Mouse (Mus musculus) stomach, embryonic 15.5 days (tissue): ENCODE measurements around the gene Arhgef10l. TPM values are rescaled to one million over a fixed set of nuclear protein-coding genes. Genes with fewer than 3 reads are reported as not detected.

Experiments used
- ATAC-seq: fragments of 200-750 bp; cut with Nextera tagmentation; 2 replicates; pipeline ENCODE4 v1.8.0; 2017; ENCODE audit warnings: low read depth, moderate number of reproducible peaks, moderate TSS enrichment; ENCODE audit not compliant: insufficient read depth, low FRiP score
- H3K27ac ChIP-seq: fragments of 300-500 bp; sonication (generic); 2 replicates; pipeline ENCODE4 v1.5.1; 2015; ENCODE audit warnings: mild to moderate bottlenecking, inconsistent platforms
- H3K27me3 ChIP-seq: fragments of 300-500 bp; sonication (generic); replicated peaks from 2 replicates; pipeline ENCODE4 v1.6.1; 2015; ENCODE audit warnings: inconsistent platforms
- H3K36me3 ChIP-seq: fragments of 300-500 bp; sonication (generic); 2 replicates; pipeline ENCODE4 v1.6.1; 2015; ENCODE audit warnings: inconsistent platforms
- H3K4me1 ChIP-seq: fragments of 300-500 bp; sonication (generic); 2 replicates; pipeline ENCODE4 v1.6.1; 2015; ENCODE audit warnings: inconsistent platforms
- H3K4me2 ChIP-seq: fragments of 300-500 bp; sonication (generic); 2 replicates; pipeline ENCODE4 v1.6.1; 2015; ENCODE audit warnings: mild to moderate bottlenecking, inconsistent platforms
- H3K4me3 ChIP-seq: fragments of 300-500 bp; sonication (generic); replicated peaks from 2 replicates; pipeline ENCODE4 v1.5.1; 2015; ENCODE audit warnings: inconsistent platforms
- H3K9ac ChIP-seq: fragments of 300-500 bp; sonication (generic); 2 replicates; pipeline ENCODE4 v1.6.1; 2015; ENCODE audit warnings: inconsistent platforms
- H3K9me3 ChIP-seq: fragments of 300-500 bp; sonication (generic); 2 replicates; pipeline ENCODE4 v1.6.1; 2016; ENCODE audit warnings: inconsistent platforms
- WGBS: fragments of 180-500 bp; shearing (Covaris S2); methylation state at CpG from one replicate; pipeline ENCODE4 v1.1.7; 2015; 5-methylcytosine and 5-hydroxymethylcytosine counted together
- polyA plus RNA-seq: library from polyadenylated mRNA; unstranded; fragments of >200 nt; fragmentation: Nextera tagmentation; extraction: Ambion mirVana; gene quantifications from 2 replicates; pipeline ENCODE4 v1.2.1, GENCODE M21; 2015

Gene Arhgef10l
- polyA plus RNA-seq, 1 experiment from 2014 or later = 15.2 TPM

GRCm38 (mm10) chr4:140625651-140626525 lies 39.9 kb downstream of the Arhgef10l start:
- WGBS = 74% methylated on average over 12 of the region's 12 CpGs
- Histone ChIP-seq H3K4me3 (no peak overlapping the region), H3K4me2 (no peak overlapping the region), H3K9me3 (no peaks in the 10 kb centered on the region), H3K27me3 (no peaks in the 10 kb centered on the region), H3K9ac (no peak overlapping the region), H3K4me1 (peaks cover 58% of the 10 kb centered on the region), H3K36me3 (no peaks in the 10 kb centered on the region), H3K27ac (peak overlapping the region; percentile 89; the same call in 1 of the 2 replicates)
- ATAC-seq = no peak

- H3K27ac ChIP-seq = peak overlapping the region; percentile 89
- peak overlapping the region; percentile 46 for H3K4me2 ChIP-seq
- H3K36me3 ChIP-seq = no peaks in the 10 kb centered on the region
- H3K9me3 ChIP-seq = no peaks in the 10 kb centered on the region
- H3K27me3 ChIP-seq = no peaks in the 10 kb centered on the region
- 5% methylated on average over 10 of the region's 12 CpGs for WGBS
- peaks cover 53% of the 10 kb centered on the region for H3K4me1 ChIP-seq
- no peak overlapping the region for H3K4me3 ChIP-seq
- ATAC-seq = peak; percentile 81
- no peak overlapping the region for H3K9ac ChIP-seq
Observed at GRCm38 (mm10) chr4:140624468-140625176, 41.2 kb downstream of the Arhgef10l start.

- no peak overlapping the region for H3K9ac ChIP-seq
- no peaks in the 10 kb centered on the region for H3K36me3 ChIP-seq
- 18% methylated on average over 10 of the region's 10 CpGs for WGBS
- no peaks in the 10 kb centered on the region for H3K9me3 ChIP-seq
- peaks cover 50% of the 10 kb centered on the region for H3K4me1 ChIP-seq
- H3K4me2 ChIP-seq = peak overlapping the region; percentile 46
- no peak for ATAC-seq
- H3K4me3 ChIP-seq = no peak overlapping the region
- no peaks in the 10 kb centered on the region for H3K27me3 ChIP-seq
- peak overlapping the region; percentile 89 for H3K27ac ChIP-seq
Observed at GRCm38 (mm10) chr4:140624087-140624467, 41.7 kb downstream of the Arhgef10l start.

- Histone ChIP-seq H3K9me3 (no peaks in the 10 kb centered on the region), H3K27ac (peak overlapping the region; percentile 89), H3K9ac (no peak overlapping the region), H3K4me2 (0 out of 2 replicates have a peak overlapping the region, but pooled peaks have one; percentile 1), H3K4me3 (no peak overlapping the region), H3K36me3 (no peaks in the 10 kb centered on the region), H3K27me3 (no peaks in the 10 kb centered on the region), H3K4me1 (peaks cover 45% of the 10 kb centered on the region)
- no peak; the same call in 1 of the 2 replicates for ATAC-seq
- 31% methylated on average over 4 of the region's 4 CpGs for WGBS
Observed at GRCm38 (mm10) chr4:140622819-140623218, 43.0 kb downstream of the Arhgef10l start.

GRCm38 (mm10) chr4:140620496-140620895 lies 45.3 kb downstream of the Arhgef10l start:
- Histone ChIP-seq H3K27ac (no peak overlapping the region), H3K9me3 (no peaks in the 10 kb centered on the region), H3K36me3 (no peaks in the 10 kb centered on the region), H3K4me2 (no peak overlapping the region), H3K27me3 (no peaks in the 10 kb centered on the region), H3K9ac (no peak overlapping the region), H3K4me3 (no peak overlapping the region), H3K4me1 (peaks cover 54% of the 10 kb centered on the region)
- ATAC-seq = no peak
- 70% methylated on average over 5 of the region's 5 CpGs for WGBS

GRCm38 (mm10) chr4:140617391-140618385 lies 48.1 kb downstream of the Arhgef10l start:
- no peak overlapping the region for H3K4me3 ChIP-seq
- no peak overlapping the region for H3K4me2 ChIP-seq
- no peaks in the 10 kb centered on the region for H3K27me3 ChIP-seq
- 57% methylated on average over 16 of the region's 16 CpGs for WGBS
- H3K9ac ChIP-seq = no peak overlapping the region
- no peaks in the 10 kb centered on the region for H3K36me3 ChIP-seq
- peak overlapping the region; percentile 71 for H3K27ac ChIP-seq
- H3K4me1 ChIP-seq = peaks cover 27% of the 10 kb centered on the region
- H3K9me3 ChIP-seq = no peaks in the 10 kb centered on the region
- ATAC-seq = peak; percentile 78

- Histone ChIP-seq H3K4me2 (0 out of 2 replicates have a peak overlapping the region, but pooled peaks have one; percentile 9), H3K4me1 (peaks cover 24% of the 10 kb centered on the region), H3K4me3 (no peak overlapping the region), H3K27me3 (no peaks in the 10 kb centered on the region), H3K9me3 (no peaks in the 10 kb centered on the region), H3K36me3 (no peaks in the 10 kb centered on the region), H3K27ac (peak overlapping the region; percentile 71), H3K9ac (no peak overlapping the region)
- ATAC-seq = peak; percentile 75
- WGBS = 79% methylated on average over 11 of the region's 11 CpGs
Observed at GRCm38 (mm10) chr4:140616894-140617293, 48.9 kb downstream of the Arhgef10l start.

- H3K9ac ChIP-seq = no peak overlapping the region
Observed at GRCm38 (mm10) chr4:140616196-140616595, 49.6 kb downstream of the Arhgef10l start.

GRCm38 (mm10) chr4:140615771-140616170 lies 50.0 kb downstream of the Arhgef10l start:
- H3K4me1 ChIP-seq = peaks cover 34% of the 10 kb centered on the region
- H3K27ac ChIP-seq = no peak overlapping the region
- WGBS = 69% methylated on average over 7 of the region's 7 CpGs

More at GRCm38 (mm10) chr4:140616196-140616595, 49.6 kb downstream of the Arhgef10l start:
- Histone ChIP-seq H3K27me3 (no peaks in the 10 kb centered on the region), H3K27ac (peak overlapping the region; percentile 71; the same call in 1 of the 2 replicates), H3K36me3 (no peaks in the 10 kb centered on the region), H3K4me1 (peaks cover 30% of the 10 kb centered on the region), H3K4me3 (no peak overlapping the region), H3K4me2 (peak overlapping the region; percentile 9; the same call in 1 of the 2 replicates), H3K9me3 (no peaks in the 10 kb centered on the region)
- WGBS = 50% methylated on average over 7 of the region's 7 CpGs
- no peak for ATAC-seq

GRCm38 (mm10) chr4:140614553-140614952 lies 51.3 kb downstream of the Arhgef10l start:
- Histone ChIP-seq H3K4me1 (peaks cover 42% of the 10 kb centered on the region), H3K27ac (no peak overlapping the region), H3K9me3 (no peaks in the 10 kb centered on the region), H3K4me3 (no peak overlapping the region), H3K4me2 (no peak overlapping the region), H3K9ac (no peak overlapping the region), H3K27me3 (no peaks in the 10 kb centered on the region), H3K36me3 (no peaks in the 10 kb centered on the region)
- WGBS = 90% methylated on average over 5 of the region's 5 CpGs
- no peak for ATAC-seq

More at GRCm38 (mm10) chr4:140615771-140616170, 50.0 kb downstream of the Arhgef10l start:
- Histone ChIP-seq H3K4me3 (no peak overlapping the region), H3K27me3 (no peaks in the 10 kb centered on the region), H3K4me2 (no peak overlapping the region), H3K36me3 (no peaks in the 10 kb centered on the region), H3K9ac (no peak overlapping the region), H3K9me3 (no peaks in the 10 kb centered on the region)
- ATAC-seq = no peak

GRCm38 (mm10) chr4:140614145-140614544 lies 51.7 kb downstream of the Arhgef10l start:
- no peak overlapping the region for H3K27ac ChIP-seq
- peaks cover 42% of the 10 kb centered on the region for H3K4me1 ChIP-seq
- H3K9ac ChIP-seq = no peak overlapping the region
- no peaks in the 10 kb centered on the region for H3K9me3 ChIP-seq
- 82% methylated on average over 6 of the region's 6 CpGs for WGBS
- H3K27me3 ChIP-seq = no peaks in the 10 kb centered on the region
- no peaks in the 10 kb centered on the region for H3K36me3 ChIP-seq
- no peak overlapping the region for H3K4me2 ChIP-seq
- H3K4me3 ChIP-seq = no peak overlapping the region
- ATAC-seq = no peak
